Mouse (Mus musculus) thymus, adult 2 months (tissue): ENCODE results near the gene Tgfb1i1. TPM values are rescaled to one million over a fixed set of nuclear protein-coding genes. Genes with fewer than 3 reads are reported as not detected.

Source experiments
- DNase-seq: peaks from one replicate; pipeline ENCODE4 v3.0.0; 2021
- H3K27ac ChIP-seq: fragments of 200-500 bp; 2 replicates; pipeline ENCODE4 v1.5.1; 2012; ENCODE audit warnings: low read length, control low read depth; ENCODE audit not compliant: control insufficient read depth, insufficient read depth
- H3K27me3 ChIP-seq: fragments of 200-500 bp; 2 replicates; pipeline ENCODE4 v1.6.1; 2012; ENCODE audit warnings: mild to moderate bottlenecking, low read length, moderate library complexity, mixed read lengths; ENCODE audit not compliant: control insufficient read depth, insufficient read depth
- H3K36me3 ChIP-seq: fragments of 200-500 bp; 2 replicates; pipeline ENCODE4 v1.6.1; 2012; ENCODE audit warnings: mild to moderate bottlenecking, low read length, moderate library complexity; ENCODE audit not compliant: control insufficient read depth, insufficient read depth
- H3K4me1 ChIP-seq: fragments of 200-500 bp; replicated peaks from 2 replicates; pipeline ENCODE4 v1.6.1; 2012; ENCODE audit warnings: low read length; ENCODE audit not compliant: control insufficient read depth, insufficient read depth
- H3K4me3 ChIP-seq: fragments of 200-500 bp; 2 replicates; pipeline ENCODE4 v1.5.1; 2012; ENCODE audit warnings: mild to moderate bottlenecking, low read length, control low read depth, moderate library complexity; ENCODE audit not compliant: control insufficient read depth, insufficient read depth
- CTCF ChIP-seq: fragments of 200-500 bp; IDR thresholded peaks from 2 replicates; pipeline ENCODE4 v1.5.1; 2012; ENCODE audit warnings: mild to moderate bottlenecking, control low read depth, low read length, moderate library complexity, borderline replicate concordance; ENCODE audit not compliant: control insufficient read depth, poor library complexity, insufficient read depth; ENCODE audit errors: extremely low read depth
- POLR2A ChIP-seq: fragments of 200-500 bp; IDR thresholded peaks from 2 replicates; pipeline ENCODE4 v1.6.1; 2012; ENCODE audit warnings: mild to moderate bottlenecking, low read length, control low read depth, moderate library complexity; ENCODE audit not compliant: control insufficient read depth, poor library complexity, insufficient read depth; ENCODE audit errors: extremely low read depth
- WGBS: fragments of 180-500 bp; shearing (Covaris S2); methylation state at CpG from one replicate; pipeline ENCODE4 v1.1.7; 2018; 5-methylcytosine and 5-hydroxymethylcytosine counted together
- polyA plus RNA-seq: library from polyadenylated mRNA; depleted of rRNA; stranded (reverse); fragments of >200 nt; gene quantifications from 2 replicates; pipeline ENCODE4 v1.2.3, GENCODE M21; 2012

Tgfb1i1 gene
- polyA plus RNA-seq, 1 experiment = 25.4 TPM

DNA sequence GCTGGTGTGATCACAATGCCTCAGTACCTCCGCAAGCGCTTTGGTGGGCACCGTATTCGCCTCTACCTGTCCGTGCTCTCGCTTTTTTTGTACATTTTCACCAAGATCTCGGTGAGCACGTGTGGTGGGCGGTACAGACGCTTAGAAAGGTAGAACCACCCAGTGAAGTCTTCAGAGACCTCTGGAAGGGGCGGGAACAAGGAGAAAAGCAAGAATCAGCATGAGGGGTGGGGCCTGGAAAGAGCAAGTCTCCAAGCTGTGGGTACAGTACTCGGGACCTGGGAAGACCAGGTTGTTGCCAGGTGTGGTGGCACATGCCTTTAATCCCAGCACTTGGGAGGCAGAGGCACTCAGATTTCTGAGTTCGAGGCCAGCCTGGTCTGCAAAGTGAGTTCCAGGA is 20.8 kb downstream of the Tgfb1i1 start:
- DNase-seq = no peak
- H3K4me3 ChIP-seq = no peak overlapping the region
- no peaks in the 10 kb centered on the region for H3K27me3 ChIP-seq
- TF ChIP-seq POLR2A = no peak
- no peak for TF ChIP-seq CTCF
- H3K27ac ChIP-seq = no peak overlapping the region
- 71% methylated on average over 13 of the region's 13 CpGs for WGBS
- peaks cover 4% of the 10 kb centered on the region; the same call in 1 of the 2 replicates for H3K36me3 ChIP-seq
- no peaks in the 10 kb centered on the region for H3K4me1 ChIP-seq

DNA sequence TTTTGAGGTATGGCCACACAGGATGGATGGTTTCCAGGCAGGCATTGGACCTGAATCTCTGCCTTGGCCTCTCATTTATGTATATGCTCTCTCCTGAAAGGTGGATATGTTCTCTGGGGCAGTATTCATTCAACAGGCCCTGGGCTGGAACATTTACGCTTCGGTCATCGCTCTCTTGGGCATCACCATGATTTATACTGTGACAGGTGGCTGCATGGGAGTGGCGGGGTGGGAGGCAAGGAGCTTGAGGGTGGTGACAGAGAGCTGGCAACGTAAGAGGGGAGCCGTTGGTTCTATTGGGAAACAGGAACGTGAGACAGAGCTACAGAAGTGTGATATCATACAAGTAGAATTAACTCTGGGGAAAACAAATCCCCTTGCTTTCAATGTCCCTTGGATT is 21.2 kb downstream of the Tgfb1i1 start:
- Histone ChIP-seq H3K27me3 (no peaks in the 10 kb centered on the region), H3K4me3 (no peak overlapping the region), H3K27ac (no peak overlapping the region), H3K36me3 (peaks cover 4% of the 10 kb centered on the region; the same call in 1 of the 2 replicates), H3K4me1 (no peaks in the 10 kb centered on the region)
- WGBS = 88% methylated on average over 7 of the region's 7 CpGs
- no peak for DNase-seq
- no peak for TF ChIP-seq CTCF
- TF ChIP-seq POLR2A = no peak

DNA sequence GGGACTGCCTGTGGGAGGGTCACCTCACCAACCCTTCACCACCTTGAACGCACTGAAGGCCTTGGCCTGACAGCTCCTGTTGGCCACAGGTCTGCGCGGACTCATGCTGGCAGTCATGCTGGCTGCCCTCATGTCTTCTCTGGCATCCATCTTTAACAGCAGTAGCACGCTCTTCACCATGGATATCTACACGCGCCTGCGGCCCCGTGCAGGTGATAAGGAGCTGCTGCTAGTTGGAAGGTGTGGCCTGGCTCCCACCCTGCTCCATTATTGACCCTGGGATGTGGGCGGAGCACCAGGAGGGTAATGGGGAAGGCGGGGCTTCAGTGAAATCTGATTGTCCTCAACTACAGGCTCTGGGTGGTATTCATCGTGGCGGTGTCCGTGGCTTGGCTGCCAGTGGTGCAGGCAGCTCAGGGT is 23.8 kb downstream of the Tgfb1i1 start:
- Histone ChIP-seq H3K36me3 (peaks cover 4% of the 10 kb centered on the region), H3K27me3 (no peaks in the 10 kb centered on the region), H3K4me1 (no peaks in the 10 kb centered on the region), H3K27ac (no peak overlapping the region), H3K4me3 (no peak overlapping the region)
- WGBS = 85% methylated on average over 13 of the region's 13 CpGs
- no peak for DNase-seq
- TF ChIP-seq CTCF = no peak
- no peak for TF ChIP-seq POLR2A

DNA sequence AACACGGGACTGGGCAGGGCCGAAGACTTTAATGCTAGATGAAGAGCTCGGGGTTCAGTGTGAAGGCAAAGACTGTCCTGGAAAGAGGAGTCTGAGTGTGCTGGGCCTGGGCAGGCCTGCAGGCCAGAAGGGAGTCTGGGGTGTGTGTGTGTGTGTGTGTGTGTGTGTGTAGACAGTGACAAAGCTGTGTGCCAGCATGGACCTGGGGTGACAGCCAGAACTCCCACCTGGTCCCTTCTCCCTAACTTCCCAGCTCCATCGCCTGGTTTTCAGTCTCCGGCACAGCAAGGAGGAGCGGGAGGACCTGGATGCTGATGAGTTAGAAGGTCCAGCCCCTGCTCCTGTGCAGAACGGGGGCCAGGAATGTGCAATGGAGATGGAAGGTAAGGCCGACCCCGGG is 24.9 kb downstream of the Tgfb1i1 start:
- DNase-seq = no peak
- no peak overlapping the region for H3K4me3 ChIP-seq
- peaks cover 8% of the 10 kb centered on the region for H3K36me3 ChIP-seq
- 95% methylated on average over 9 of the region's 9 CpGs for WGBS
- no peaks in the 10 kb centered on the region for H3K27me3 ChIP-seq
- no peaks in the 10 kb centered on the region for H3K4me1 ChIP-seq
- no peak overlapping the region for H3K27ac ChIP-seq
- TF ChIP-seq POLR2A = no peak
- no peak for TF ChIP-seq CTCF

DNA sequence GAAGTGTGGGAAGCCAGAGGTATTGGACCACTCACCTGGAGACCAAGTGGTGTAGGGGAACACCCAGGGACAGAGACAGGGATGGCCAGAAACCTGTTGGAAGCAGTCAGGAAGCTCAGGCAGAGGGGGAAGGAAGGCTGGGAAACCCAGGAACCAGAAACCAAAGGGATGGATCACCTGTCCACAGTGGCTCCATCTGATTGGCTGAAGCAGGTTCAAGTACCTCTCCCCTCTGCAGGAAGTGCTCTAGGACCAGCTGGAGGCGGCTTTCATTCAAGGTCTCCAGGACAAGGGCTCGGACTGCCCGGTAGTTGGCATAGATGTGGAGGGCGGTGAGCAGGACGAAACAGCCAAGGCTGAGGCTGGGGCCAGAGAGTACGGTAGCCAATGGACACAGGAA is 29.4 kb downstream of the Tgfb1i1 start:
- no peak overlapping the region for H3K4me3 ChIP-seq
- peaks cover 8% of the 10 kb centered on the region for H3K36me3 ChIP-seq
- H3K4me1 ChIP-seq = no peaks in the 10 kb centered on the region
- DNase-seq = no peak
- 94% methylated on average over 6 of the region's 6 CpGs for WGBS
- TF ChIP-seq CTCF = no peak
- no peak for TF ChIP-seq POLR2A
- no peaks in the 10 kb centered on the region for H3K27me3 ChIP-seq
- H3K27ac ChIP-seq = no peak overlapping the region

DNA sequence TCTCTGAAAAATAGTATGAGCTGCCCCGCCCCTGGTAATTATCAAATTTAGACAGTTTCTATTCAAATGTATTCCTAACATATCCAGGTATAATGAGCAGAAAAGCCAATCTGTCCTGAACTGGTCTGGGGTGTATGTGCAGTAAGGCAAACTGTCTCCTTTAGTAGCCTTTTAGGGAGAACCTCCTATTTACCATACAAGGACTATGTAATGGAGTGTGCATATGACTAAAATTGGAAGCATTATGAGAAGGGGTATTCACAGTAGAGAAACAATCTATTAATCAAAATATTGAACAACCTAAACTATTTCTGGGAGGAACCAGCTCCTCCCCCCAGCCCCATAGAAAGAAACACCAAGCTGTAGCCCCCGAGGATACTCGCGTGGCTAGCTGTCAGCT is 33.1 kb downstream of the Tgfb1i1 start:
- H3K4me3 ChIP-seq = no peak overlapping the region
- peaks cover 5% of the 10 kb centered on the region for H3K36me3 ChIP-seq
- no peak for DNase-seq
- WGBS = 97% methylated on average over 4 of the region's 4 CpGs
- H3K27me3 ChIP-seq = no peaks in the 10 kb centered on the region
- no peaks in the 10 kb centered on the region for H3K4me1 ChIP-seq
- TF ChIP-seq CTCF (no peak), POLR2A (no peak)
- H3K27ac ChIP-seq = no peak overlapping the region

DNA sequence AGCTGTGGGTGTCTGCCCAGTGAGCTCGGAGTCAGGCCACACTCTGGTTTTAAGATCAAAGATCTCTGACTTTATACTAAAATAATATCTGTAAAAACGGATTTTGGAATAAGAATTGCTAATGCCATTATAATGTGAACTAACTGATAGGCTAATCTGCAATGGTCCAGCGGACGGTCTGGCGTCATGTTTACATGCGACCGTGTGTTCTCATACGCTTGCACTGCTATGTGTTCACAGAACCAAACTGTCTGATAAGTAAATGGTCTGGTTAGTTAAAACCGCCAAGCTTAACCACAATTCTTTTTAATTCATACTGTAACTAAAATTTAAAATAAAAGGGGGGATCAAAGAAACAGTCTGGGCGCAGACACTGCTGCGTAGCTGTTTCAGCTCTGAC is 35.2 kb downstream of the Tgfb1i1 start:
- DNase-seq = no peak
- Histone ChIP-seq H3K27ac (no peak overlapping the region), H3K4me1 (no peaks in the 10 kb centered on the region), H3K27me3 (no peaks in the 10 kb centered on the region), H3K4me3 (no peak overlapping the region), H3K36me3 (no peaks in the 10 kb centered on the region; the same call in none of the 2 replicates)
- TF ChIP-seq POLR2A (no peak), CTCF (no peak)
- WGBS = 96% methylated on average over 11 of the region's 11 CpGs
